Mouse (Mus musculus): ENCODE measurements around the gene Gp1bb. TPM values are rescaled to one million over a fixed set of nuclear protein-coding genes. Genes with fewer than 3 reads are reported as not detected.

The Gp1bb gene
- polyA plus RNA-seq, 1 experiment from 2014 or later = 5.1 TPM

GRCm38 (mm10) chr16:18617370-18618065, 4.7 kb downstream of the Gp1bb start:
- 0 out of 2 replicates have a peak overlapping the region, but pooled peaks have one; percentile 48 for H3K9ac ChIP-seq
- peak; percentile 52 for ATAC-seq
- H3K27me3 ChIP-seq = peaks cover 54% of the 10 kb centered on the region

DNA sequence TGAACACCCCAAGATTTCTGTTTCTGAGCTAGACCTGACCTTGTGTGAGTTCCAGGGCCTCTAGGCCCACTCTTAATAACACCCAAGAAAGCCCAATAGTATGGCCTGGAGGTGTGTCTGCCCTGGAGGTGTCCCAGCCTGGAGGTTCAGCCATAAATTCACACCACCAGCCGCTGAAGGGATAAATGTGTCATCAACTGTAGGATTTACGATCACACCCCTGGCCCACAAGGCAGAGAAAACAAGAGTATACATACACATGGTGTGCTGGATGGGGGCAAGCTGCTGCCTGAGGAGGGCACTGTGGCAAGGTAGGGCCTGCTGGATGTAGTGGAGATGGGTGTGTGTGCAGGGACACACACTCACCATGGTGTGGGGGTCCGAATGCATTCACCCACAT, 8.9 kb downstream of the Gp1bb start:
- Histone ChIP-seq H3K4me2 (no peak overlapping the region), H3K4me1 (peaks cover 6% of the 10 kb centered on the region), H3K9me3 (replicated peaks) (no peaks in the 10 kb centered on the region), H3K27me3 (peaks cover 32% of the 10 kb centered on the region), H3K27ac (no peak overlapping the region), H3K9ac (no peak overlapping the region), H3K4me3 (no peak overlapping the region), H3K36me3 (ENCODE audit: poor library complexity, severe bottlenecking) (no peaks in the 10 kb centered on the region)
- ATAC-seq = no peak
- 94% methylated on average over 3 of the region's 3 CpGs for WGBS

More at GRCm38 (mm10) chr16:18617370-18618065, 4.7 kb downstream of the Gp1bb start:
- H3K4me2 ChIP-seq = peak overlapping the region; percentile 55
- peaks cover 20% of the 10 kb centered on the region for H3K4me1 ChIP-seq
- WGBS = 2% methylated on average over 27 of the region's 27 CpGs
- H3K9me3 ChIP-seq (replicated peaks) = no peaks in the 10 kb centered on the region
- no peak overlapping the region for H3K27ac ChIP-seq
- peaks cover 11% of the 10 kb centered on the region for H3K36me3 ChIP-seq (ENCODE audit: poor library complexity, severe bottlenecking)
- peak overlapping the region; percentile 19 for H3K4me3 ChIP-seq

GRCm38 (mm10) chr16:18611752-18612151, 10.5 kb downstream of the Gp1bb start:
- ATAC-seq = no peak
- Histone ChIP-seq H3K4me3 (no peak overlapping the region), H3K27ac (no peak overlapping the region), H3K4me2 (no peak overlapping the region), H3K9me3 (replicated peaks) (no peaks in the 10 kb centered on the region), H3K4me1 (peaks cover 7% of the 10 kb centered on the region), H3K27me3 (peaks cover 21% of the 10 kb centered on the region), H3K9ac (no peak overlapping the region), H3K36me3 (ENCODE audit: poor library complexity, severe bottlenecking) (no peaks in the 10 kb centered on the region)
- WGBS = 90% methylated on average over 11 of the region's 13 CpGs

- H3K9me3 ChIP-seq (replicated peaks) = no peaks in the 10 kb centered on the region
- H3K27me3 ChIP-seq = peaks cover 20% of the 10 kb centered on the region; the same call in 1 of the 2 replicates
- 70% methylated on average over 2 of the region's 2 CpGs for WGBS
- H3K4me1 ChIP-seq = peaks cover 7% of the 10 kb centered on the region
- no peak overlapping the region for H3K9ac ChIP-seq
- no peak overlapping the region for H3K27ac ChIP-seq
- H3K4me2 ChIP-seq = no peak overlapping the region
- ATAC-seq = no peak
- no peak overlapping the region for H3K4me3 ChIP-seq
- no peaks in the 10 kb centered on the region for H3K36me3 ChIP-seq (ENCODE audit: poor library complexity, severe bottlenecking)
These were observed 13.1 kb downstream of the Gp1bb start for GRCm38 (mm10) chr16:18609099-18609498.

DNA sequence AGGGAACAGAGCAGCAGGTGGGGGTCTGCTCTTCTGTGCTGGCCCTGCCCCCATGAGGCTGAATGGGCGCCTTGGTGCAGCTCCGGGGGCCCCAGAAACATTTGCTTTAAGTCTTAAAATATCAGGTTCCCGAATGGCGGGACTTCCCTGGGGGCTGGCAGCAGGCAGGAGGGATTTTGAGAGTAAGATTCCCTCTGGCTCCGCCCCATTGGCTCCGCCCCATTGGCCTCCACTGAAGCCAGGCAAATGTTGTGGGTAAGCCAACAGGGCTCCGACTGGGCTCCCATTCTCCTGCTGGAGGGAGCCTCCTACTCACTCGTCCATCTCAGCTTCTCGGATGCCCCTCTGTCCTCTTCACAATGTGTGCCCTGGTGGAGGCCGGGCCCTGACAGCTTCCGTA, 14.0 kb downstream of the Gp1bb start:
- Histone ChIP-seq H3K27me3 (peaks cover 20% of the 10 kb centered on the region; the same call in 1 of the 2 replicates), H3K36me3 (ENCODE audit: poor library complexity, severe bottlenecking) (no peaks in the 10 kb centered on the region), H3K4me2 (peak overlapping the region; percentile 37), H3K9me3 (replicated peaks) (no peaks in the 10 kb centered on the region), H3K4me1 (peaks cover 7% of the 10 kb centered on the region), H3K9ac (no peak overlapping the region), H3K27ac (no peak overlapping the region), H3K4me3 (no peak overlapping the region)
- WGBS = 4% methylated on average over 11 of the region's 11 CpGs
- ATAC-seq = no peak

DNA sequence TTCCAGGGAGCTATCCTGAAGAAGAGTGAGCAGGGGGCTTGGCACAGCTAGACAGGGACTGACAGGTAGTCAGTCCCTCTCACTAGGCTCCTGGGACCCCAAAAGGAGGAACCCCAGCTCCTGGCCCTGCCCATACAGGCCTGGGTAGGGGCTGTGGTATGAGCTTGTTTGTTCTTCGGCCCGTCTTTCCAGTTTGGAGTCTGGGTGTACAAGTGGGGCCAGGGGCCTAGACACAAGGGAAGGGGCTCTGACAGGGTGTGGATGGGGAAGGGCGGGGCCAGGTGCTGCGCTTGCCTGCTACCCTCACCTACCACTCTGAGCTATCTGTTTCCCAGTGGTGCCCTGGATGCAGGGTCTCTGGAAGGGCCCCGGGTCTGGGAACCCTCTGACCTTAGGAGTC, 16.5 kb downstream of the Gp1bb start:
- H3K27ac ChIP-seq = no peak overlapping the region
- no peak overlapping the region for H3K4me3 ChIP-seq
- H3K9ac ChIP-seq = no peak overlapping the region
- no peaks in the 10 kb centered on the region for H3K36me3 ChIP-seq (ENCODE audit: poor library complexity, severe bottlenecking)
- WGBS = 77% methylated on average over 5 of the region's 5 CpGs
- H3K4me2 ChIP-seq = no peak overlapping the region
- peaks cover 7% of the 10 kb centered on the region for H3K4me1 ChIP-seq
- H3K9me3 ChIP-seq (replicated peaks) = no peaks in the 10 kb centered on the region
- ATAC-seq = no peak
- peaks cover 14% of the 10 kb centered on the region; the same call in 1 of the 2 replicates for H3K27me3 ChIP-seq

GRCm38 (mm10) chr16:18604267-18604701, 17.9 kb downstream of the Gp1bb start:
- Histone ChIP-seq H3K36me3 (ENCODE audit: poor library complexity, severe bottlenecking) (no peaks in the 10 kb centered on the region), H3K4me1 (peaks cover 7% of the 10 kb centered on the region), H3K27me3 (peaks cover 7% of the 10 kb centered on the region; the same call in 1 of the 2 replicates), H3K9ac (no peak overlapping the region), H3K27ac (no peak overlapping the region), H3K4me3 (no peak overlapping the region), H3K4me2 (no peak overlapping the region), H3K9me3 (replicated peaks) (no peaks in the 10 kb centered on the region)
- 57% methylated on average over 8 of the region's 8 CpGs for WGBS
- ATAC-seq = no peak

GRCm38 (mm10) chr16:18601447-18601846, 20.8 kb downstream of the Gp1bb start:
- Histone ChIP-seq H3K4me3 (no peak overlapping the region), H3K36me3 (ENCODE audit: poor library complexity, severe bottlenecking) (no peaks in the 10 kb centered on the region), H3K4me1 (no peaks in the 10 kb centered on the region), H3K4me2 (no peak overlapping the region), H3K27me3 (peaks cover 8% of the 10 kb centered on the region), H3K9me3 (replicated peaks) (no peaks in the 10 kb centered on the region), H3K9ac (no peak overlapping the region), H3K27ac (no peak overlapping the region)
- no peak for ATAC-seq
- 69% methylated on average over 7 of the region's 7 CpGs for WGBS

GRCm38 (mm10) chr16:18598006-18598405, 24.2 kb downstream of the Gp1bb start:
- Histone ChIP-seq H3K4me2 (no peak overlapping the region), H3K27ac (no peak overlapping the region), H3K4me3 (no peak overlapping the region), H3K36me3 (ENCODE audit: poor library complexity, severe bottlenecking) (no peaks in the 10 kb centered on the region), H3K4me1 (no peaks in the 10 kb centered on the region), H3K27me3 (peaks cover 31% of the 10 kb centered on the region), H3K9ac (no peak overlapping the region), H3K9me3 (replicated peaks) (no peaks in the 10 kb centered on the region)
- WGBS = 90% methylated on average over 3 of the region's 3 CpGs
- no peak for ATAC-seq

DNA sequence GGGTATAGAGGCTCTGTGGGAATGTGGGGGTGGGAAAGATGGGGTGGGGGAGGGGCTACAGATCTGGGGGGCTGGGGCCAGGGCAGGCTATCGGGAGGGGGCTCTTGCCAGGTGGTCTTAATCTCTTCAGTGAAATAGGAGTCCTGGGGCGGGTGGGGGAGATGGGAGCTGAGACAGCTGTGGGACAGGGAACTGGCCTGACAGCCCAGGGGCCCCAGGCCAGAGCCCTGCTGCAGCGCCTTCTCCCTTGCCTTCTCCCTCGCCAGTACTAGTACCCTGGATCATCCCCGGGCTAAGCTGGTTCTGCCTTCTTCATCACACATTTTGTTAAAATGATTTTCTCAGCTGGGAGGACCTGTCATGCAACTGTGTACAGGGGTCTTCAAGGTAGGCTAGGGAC, 25.9 kb downstream of the Gp1bb start:
- 44% methylated on average over 5 of the region's 5 CpGs for WGBS
- H3K36me3 ChIP-seq (ENCODE audit: poor library complexity, severe bottlenecking) = no peaks in the 10 kb centered on the region
- ATAC-seq = no peak

DNA sequence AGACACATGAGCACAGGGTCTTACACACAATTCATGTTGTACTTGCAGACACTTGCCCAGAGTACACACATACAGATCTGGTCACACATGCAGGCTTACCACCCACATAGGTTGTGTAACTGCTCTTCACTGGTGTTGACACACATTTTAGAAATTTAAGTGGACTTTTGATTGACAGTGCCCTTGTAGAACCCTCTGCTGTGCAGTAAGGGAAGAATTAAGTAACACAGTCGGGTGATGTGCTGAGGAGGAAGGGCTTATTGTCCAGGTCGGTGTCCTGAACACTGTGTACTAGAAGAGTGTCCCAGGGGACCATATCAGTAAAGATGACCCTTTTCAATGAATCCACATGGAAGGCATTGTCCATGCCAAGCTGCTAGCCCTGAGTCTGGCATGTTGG, 28.3 kb downstream of the Gp1bb start:
- 74% methylated on average over 2 of the region's 2 CpGs for WGBS

More for the DNA sequence above, 25.9 kb downstream of the Gp1bb start:
- no peak overlapping the region for H3K27ac ChIP-seq
- H3K4me1 ChIP-seq = peaks cover 6% of the 10 kb centered on the region
- no peak overlapping the region for H3K4me2 ChIP-seq
- H3K9ac ChIP-seq = no peak overlapping the region
- H3K27me3 ChIP-seq = peaks cover 45% of the 10 kb centered on the region
- no peak overlapping the region for H3K4me3 ChIP-seq
- no peaks in the 10 kb centered on the region for H3K9me3 ChIP-seq (replicated peaks)

GRCm38 (mm10) chr16:18591047-18592018, 30.9 kb downstream of the Gp1bb start:
- H3K4me1 ChIP-seq = peaks cover 36% of the 10 kb centered on the region
- WGBS = 1% methylated on average over 59 of the region's 59 CpGs
- H3K9me3 ChIP-seq (replicated peaks) = no peaks in the 10 kb centered on the region
- no peak overlapping the region for H3K9ac ChIP-seq
- H3K36me3 ChIP-seq (ENCODE audit: poor library complexity, severe bottlenecking) = no peaks in the 10 kb centered on the region
- H3K4me3 ChIP-seq = peak overlapping the region; percentile 29
- ATAC-seq = 0 out of 2 replicates have a peak, but pooled peaks have one; percentile 39
- no peak overlapping the region for H3K27ac ChIP-seq
- H3K4me2 ChIP-seq = peak overlapping the region; percentile 45
- H3K27me3 ChIP-seq = peaks cover 85% of the 10 kb centered on the region

More for the DNA sequence above, 28.3 kb downstream of the Gp1bb start:
- no peak overlapping the region for H3K4me2 ChIP-seq
- H3K9me3 ChIP-seq (replicated peaks) = no peaks in the 10 kb centered on the region
- H3K27ac ChIP-seq = no peak overlapping the region
- H3K36me3 ChIP-seq (ENCODE audit: poor library complexity, severe bottlenecking) = no peaks in the 10 kb centered on the region
- ATAC-seq = no peak
- H3K27me3 ChIP-seq = peaks cover 68% of the 10 kb centered on the region
- no peak overlapping the region for H3K9ac ChIP-seq
- H3K4me3 ChIP-seq = no peak overlapping the region
- H3K4me1 ChIP-seq = peaks cover 17% of the 10 kb centered on the region

All from forebrain, embryonic 13.5 days (tissue).